Mouse (Mus musculus) limb, embryonic 12.5 days (tissue): ENCODE data around the gene Tmem54. TPM values are rescaled to one million over a fixed set of nuclear protein-coding genes. Genes with fewer than 3 reads are reported as not detected.

Experiments used
- ATAC-seq: fragments of 200-750 bp; cut with Nextera tagmentation; 2 replicates; pipeline ENCODE4 v1.8.0; 2017; ENCODE audit warnings: low read depth, moderate TSS enrichment; ENCODE audit not compliant: insufficient number of reproducible peaks, insufficient read depth, low FRiP score, low TSS enrichment
- H3K27ac ChIP-seq: fragments of 300-500 bp; sonication (generic); 2 replicates; pipeline ENCODE4 v1.5.1; 2016; ENCODE audit warnings: mild to moderate bottlenecking, moderate library complexity
- H3K27me3 ChIP-seq: fragments of 300-500 bp; sonication (generic); 2 replicates; pipeline ENCODE4 v1.6.1; 2016; ENCODE audit warnings: mild to moderate bottlenecking, moderate library complexity
- H3K36me3 ChIP-seq: fragments of 300-500 bp; sonication (generic); 2 replicates; pipeline ENCODE4 v1.6.1; 2016; ENCODE audit warnings: mild to moderate bottlenecking, moderate library complexity
- H3K4me1 ChIP-seq: fragments of 300-500 bp; sonication (generic); replicated peaks from 2 replicates; pipeline ENCODE4 v1.6.1; 2016
- H3K4me2 ChIP-seq: fragments of 300-500 bp; sonication (generic); 2 replicates; pipeline ENCODE4 v1.6.1; 2016; ENCODE audit warnings: mild to moderate bottlenecking, moderate library complexity
- H3K4me3 ChIP-seq: fragments of 300-500 bp; sonication (generic); replicated peaks from 2 replicates; pipeline ENCODE4 v1.5.1; 2016; ENCODE audit warnings: mild to moderate bottlenecking
- H3K9ac ChIP-seq: fragments of 300-500 bp; sonication (generic); replicated peaks from 2 replicates; pipeline ENCODE4 v1.6.1; 2016; ENCODE audit warnings: mild to moderate bottlenecking, moderate library complexity
- H3K9me3 ChIP-seq: fragments of 300-500 bp; sonication (generic); 2 replicates; pipeline ENCODE4 v1.6.1; 2016; ENCODE audit warnings: mild to moderate bottlenecking, moderate library complexity
- WGBS: fragments of 180-500 bp; shearing (Covaris S2); methylation state at CpG from one replicate; pipeline ENCODE4 v1.1.7; 2016; 5-methylcytosine and 5-hydroxymethylcytosine counted together
- polyA plus RNA-seq: library from polyadenylated mRNA; unstranded; fragments of >200 nt; fragmentation: Nextera tagmentation; extraction: Ambion mirVana; gene quantifications from 2 replicates; pipeline ENCODE4 v1.2.1, GENCODE M21; 2016

Gene Tmem54
- polyA plus RNA-seq, 1 experiment from 2014 or later = 4.2 TPM

DNA sequence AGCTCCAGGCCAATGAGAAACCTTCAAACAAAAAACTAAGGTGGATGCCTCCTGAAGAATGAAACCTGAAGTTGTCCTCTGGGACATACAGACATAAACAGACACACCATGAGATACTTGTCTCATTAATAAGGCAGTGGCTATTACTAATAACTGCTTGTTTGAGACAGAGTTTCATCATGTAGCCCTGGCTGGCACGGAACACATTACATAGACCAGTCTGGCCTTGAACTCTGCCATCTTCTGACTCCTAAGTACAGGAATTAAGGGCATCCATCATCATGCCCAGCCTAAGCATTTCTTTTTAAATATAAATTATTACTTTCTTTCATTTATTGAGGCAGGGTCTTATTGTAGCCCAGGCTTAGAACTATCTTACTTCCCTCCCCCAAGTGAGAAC lies 55.7 kb downstream of the Tmem54 start:
- Histone ChIP-seq H3K27me3 (no peaks in the 10 kb centered on the region), H3K4me2 (no peak overlapping the region), H3K27ac (no peak overlapping the region), H3K4me1 (no peaks in the 10 kb centered on the region), H3K4me3 (no peak overlapping the region), H3K36me3 (peaks cover 85% of the 10 kb centered on the region), H3K9me3 (no peaks in the 10 kb centered on the region), H3K9ac (no peak overlapping the region)
- WGBS = 93% methylated on average over 1 of the region's 1 CpGs
- ATAC-seq = no peak

Other genes with a start within 250 kb of the Tmem54 start
- gene Trim62, start 222.0 kb upstream of the Tmem54 start, polyA plus RNA-seq = 11.4 and 13.0 TPM in 2 replicates
- gene Azin2, start 143.1 kb upstream of the Tmem54 start, polyA plus RNA-seq = 22.4 and 26.0 TPM in 2 replicates
- 205 and 213 TPM in 2 replicates for gene Ak2, start 113.6 kb upstream of the Tmem54 start, polyA plus RNA-seq
- 10.8 and 11.9 TPM in 2 replicates for gene Rnf19b, start 47.3 kb upstream of the Tmem54 start, polyA plus RNA-seq
- gene Hpca, start 16.5 kb downstream of the Tmem54 start, polyA plus RNA-seq = 0.55 and 0.83 TPM in 2 replicates
- 11.3 and 11.6 TPM in 2 replicates for gene Fndc5, start 31.5 kb downstream of the Tmem54 start, polyA plus RNA-seq
- 31.2 and 32.7 TPM in 2 replicates for gene S100pbp, start 84.2 kb downstream of the Tmem54 start, polyA plus RNA-seq
- 78.7 and 80.2 TPM in 2 replicates for gene Yars, start 84.2 kb downstream of the Tmem54 start, polyA plus RNA-seq
- 4.6 and 5.1 TPM in 2 replicates for gene C77080, start 155.9 kb downstream of the Tmem54 start, polyA plus RNA-seq
- gene Sync, start 182.1 kb downstream of the Tmem54 start, polyA plus RNA-seq = 1.2 and 1.9 TPM in 2 replicates
- 577 and 606 TPM in 2 replicates for gene Rbbp4, start 229.8 kb downstream of the Tmem54 start, polyA plus RNA-seq
- 45.0 and 48.8 TPM in 2 replicates for gene Zbtb8os, start 230.1 kb downstream of the Tmem54 start, polyA plus RNA-seq